Mouse (Mus musculus) heart, adult 2 months (tissue): Measurements from ENCODE around the gene Lrg1. TPM values are rescaled to one million over a fixed set of nuclear protein-coding genes. Genes with fewer than 3 reads are reported as not detected.

ENCODE experiments used
- DNase-seq, 2 experiments: peaks; one replicate each; pipeline ENCODE4 v3.0.0; 2021
- H3K27ac ChIP-seq: fragments of 200-600 bp; 2 replicates; pipeline ENCODE4 v1.8.1; 2022
- H3K27me3 ChIP-seq: fragments of 200-500 bp; 2 replicates; pipeline ENCODE4 v1.6.1; 2012; ENCODE audit warnings: mild to moderate bottlenecking, low read length, inconsistent platforms, mixed read lengths; ENCODE audit not compliant: control insufficient read depth, insufficient read depth
- H3K36me3 ChIP-seq: fragments of 200-500 bp; 2 replicates; pipeline ENCODE4 v1.6.1; 2012; ENCODE audit warnings: low read length, inconsistent platforms; ENCODE audit not compliant: control insufficient read depth, insufficient read depth
- H3K4me1 ChIP-seq: fragments of 200-500 bp; 2 replicates; pipeline ENCODE4 v1.6.1; 2011; ENCODE audit warnings: low read length; ENCODE audit not compliant: control insufficient read depth, insufficient read depth
- H3K4me3 ChIP-seq: fragments of 200-600 bp; 2 replicates; pipeline ENCODE4 v1.8.1; 2022
- H3K79me2 ChIP-seq: fragments of 200-500 bp; replicated peaks from 2 replicates; pipeline ENCODE4 v1.6.1; 2012; ENCODE audit warnings: mild to moderate bottlenecking, inconsistent platforms, low read length, moderate library complexity, mixed read lengths; ENCODE audit not compliant: control insufficient read depth, insufficient read depth
- H3K9ac ChIP-seq: fragments of 200-500 bp; 2 replicates; pipeline ENCODE4 v1.6.1; 2012; ENCODE audit warnings: low read depth, mild to moderate bottlenecking, control low read depth, inconsistent platforms, low read length, mixed read lengths
- CTCF ChIP-seq: fragments of 200-600 bp; IDR thresholded peaks from 2 replicates; pipeline ENCODE4 v1.8.1; 2022; ENCODE audit warnings: antibody characterized with exemption, mild to moderate bottlenecking, moderate library complexity
- EP300 ChIP-seq: fragments of 200-500 bp; IDR thresholded peaks from 2 replicates; pipeline ENCODE4 v1.6.1; 2011; ENCODE audit warnings: low read depth, low read length, control low read depth; ENCODE audit not compliant: insufficient read depth
- POLR2A ChIP-seq: fragments of 200-500 bp; IDR thresholded peaks from 2 replicates; pipeline ENCODE4 v1.6.1; 2011; ENCODE audit warnings: mild to moderate bottlenecking, low read depth, low read length, control low read depth; ENCODE audit not compliant: insufficient read depth
- WGBS: fragments of 180-500 bp; shearing (Covaris S2); methylation state at CpG from one replicate; pipeline ENCODE4 v1.1.7; 2018; 5-methylcytosine and 5-hydroxymethylcytosine counted together
- intact Hi-C: fragments of 180-260 bp; cut with DNase I; formaldehyde crosslinking; loops from one replicate; pipeline ENCODE4 v1.15.1; 2025
- polyA plus RNA-seq: library from polyadenylated mRNA; depleted of rRNA; stranded (reverse); fragments of >200 nt; gene quantifications from 2 replicates; pipeline ENCODE4 v1.2.3, GENCODE M21; 2012
- total RNA-seq, 2 experiments: library from RNA; stranded (reverse); gene quantifications; 2 replicates each; pipeline ENCODE4 v1.2.3; 2021

The Lrg1 gene
- total and polyA plus RNA-seq, 3 experiments, result 57.0 to 77.7 (median 74.6) TPM

GRCm38 (mm10) chr17:56103465-56104285, 18.1 kb downstream of the Lrg1 start:
- no peak overlapping the region; the same call in 1 of the 2 replicates for H3K27ac ChIP-seq

GRCm38 (mm10) chr17:56102927-56103326, 18.9 kb downstream of the Lrg1 start:
- Histone ChIP-seq H3K27ac (no peak overlapping the region; the same call in 1 of the 2 replicates), H3K9ac (no peak overlapping the region), H3K79me2 (no peaks in the 10 kb centered on the region), H3K4me3 (no peak overlapping the region), H3K27me3 (no peaks in the 10 kb centered on the region), H3K4me1 (peaks cover 2% of the 10 kb centered on the region; the same call in 1 of the 2 replicates), H3K36me3 (no peaks in the 10 kb centered on the region)
- TF ChIP-seq CTCF (no peak), POLR2A (peak; percentile 55)
- DNase-seq, result no peak
- WGBS, result 89% methylated on average over 9 of the region's 9 CpGs
- intact Hi-C loops, result no loop called here

More at GRCm38 (mm10) chr17:56103465-56104285, 18.1 kb downstream of the Lrg1 start:
- H3K4me3 ChIP-seq, result no peak overlapping the region
- H3K27me3 ChIP-seq, result no peaks in the 10 kb centered on the region
- H3K36me3 ChIP-seq, result no peaks in the 10 kb centered on the region
- TF ChIP-seq CTCF (no peak), EP300 (peak; percentile 46), POLR2A (peak; percentile 55)
- 82% methylated on average over 8 of the region's 8 CpGs for WGBS
- peaks cover 4% of the 10 kb centered on the region; the same call in 1 of the 2 replicates for H3K4me1 ChIP-seq
- intact Hi-C loops, result no loop called here
- DNase-seq, result no peak
- H3K9ac ChIP-seq, result no peak overlapping the region
- no peaks in the 10 kb centered on the region for H3K79me2 ChIP-seq

GRCm38 (mm10) chr17:56102158-56102557, 19.6 kb downstream of the Lrg1 start:
- WGBS, result 92% methylated on average over 5 of the region's 5 CpGs
- Histone ChIP-seq H3K4me3 (no peak overlapping the region), H3K27me3 (no peaks in the 10 kb centered on the region), H3K4me1 (no peaks in the 10 kb centered on the region), H3K27ac (no peak overlapping the region), H3K79me2 (no peaks in the 10 kb centered on the region), H3K9ac (no peak overlapping the region), H3K36me3 (no peaks in the 10 kb centered on the region)
- intact Hi-C loops, result no loop called here
- 0 out of 2 replicates have a peak, but pooled peaks have one; percentile 15 for TF ChIP-seq EP300
- TF ChIP-seq POLR2A, result peak; percentile 56
- no peak for TF ChIP-seq CTCF
- DNase-seq, result no peak

GRCm38 (mm10) chr17:56100811-56101210, 21.0 kb downstream of the Lrg1 start:
- peak; percentile 67; the same call in 1 of the 2 replicates for TF ChIP-seq EP300
- no peak for TF ChIP-seq CTCF
- peak; percentile 67; the same call in 1 of the 2 replicates for TF ChIP-seq POLR2A
- no peak overlapping the region for H3K4me3 ChIP-seq
- intact Hi-C loops, result no loop called here
- H3K27ac ChIP-seq, result no peak overlapping the region
- DNase-seq, result peak; percentile 38 to 45
- H3K79me2 ChIP-seq, result no peaks in the 10 kb centered on the region
- no peaks in the 10 kb centered on the region for H3K27me3 ChIP-seq
- H3K4me1 ChIP-seq, result no peaks in the 10 kb centered on the region
- no peak overlapping the region for H3K9ac ChIP-seq
- H3K36me3 ChIP-seq, result no peaks in the 10 kb centered on the region
- WGBS, result 72% methylated on average over 3 of the region's 3 CpGs

GRCm38 (mm10) chr17:56098711-56099572, 22.9 kb downstream of the Lrg1 start:
- no peaks in the 10 kb centered on the region for H3K36me3 ChIP-seq
- 77% methylated on average over 15 of the region's 15 CpGs for WGBS

More at GRCm38 (mm10) chr17:56098711-56099572, 22.9 kb downstream of the Lrg1 start:
- no peak for TF ChIP-seq POLR2A
- peak; percentile 35 for TF ChIP-seq CTCF
- no peak for TF ChIP-seq EP300
- H3K27me3 ChIP-seq, result no peaks in the 10 kb centered on the region
- peak in 1 of 2 experiments; percentile 47 for DNase-seq
- no peak overlapping the region for H3K4me3 ChIP-seq
- no peaks in the 10 kb centered on the region for H3K79me2 ChIP-seq
- intact Hi-C loops, result no loop called here
- no peaks in the 10 kb centered on the region for H3K4me1 ChIP-seq
- no peak overlapping the region for H3K9ac ChIP-seq
- no peak overlapping the region for H3K27ac ChIP-seq
